Mouse (Mus musculus): ENCODE results near the gene Epb41l1.

GRCm38 (mm10) chr2:156482299-156482698 lies 61.6 kb downstream of the Epb41l1 start:
- peak; percentile 71; the same call in 1 of the 2 replicates for TF ChIP-seq CTCF (IDR thresholded peaks at IDR 0.05; ENCODE audit: extremely low read depth, insufficient read length, insufficient replicate concordance, low read depth, low read length)
- no peak for TF ChIP-seq POLR2A (IDR thresholded peaks at IDR 0.05; ENCODE audit: low read depth, low read length)

Measured in small intestine, adult 2 months (tissue).